Mouse (Mus musculus) hindlimb bud, embryonic 11.5 days (tissue): ENCODE results near the gene Ptprt.
A peak's percentile ranks its signal among the peaks of the same experiment; 100 is the strongest.

ENCODE experiments used
- DNase-seq: peaks from one replicate; pipeline ENCODE4 v3.0.0-alpha.2; 2012; ENCODE audit warnings: low read depth, low spot score; ENCODE audit errors: extremely low spot score

The Ptprt gene

DNA sequence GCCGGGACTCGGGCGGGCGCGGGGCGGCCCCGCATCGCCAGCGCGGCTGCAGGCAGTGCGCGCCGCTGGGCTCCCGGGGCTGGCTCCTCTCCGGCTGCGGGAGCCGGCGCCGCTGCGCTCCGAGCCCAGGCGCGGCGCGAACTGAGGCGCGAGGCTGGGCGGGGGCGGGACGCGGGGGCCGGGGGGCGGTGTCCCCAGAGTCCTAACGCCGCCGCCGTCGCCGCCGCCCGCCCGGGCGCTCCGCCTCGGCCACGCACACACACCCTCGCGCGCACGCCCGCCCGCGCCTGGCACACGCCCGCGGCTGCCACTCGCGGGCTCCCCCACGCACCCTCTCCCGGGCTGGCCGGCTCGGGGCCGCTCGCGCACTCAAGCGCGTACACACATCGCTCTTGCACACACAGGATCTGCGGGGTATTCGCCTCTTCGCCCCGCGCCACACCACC lies at the start of gene Ptprt:
TSS of gene Ptprt (minus strand) at position 207 of the 446 bp plus-strand sequence.
- no peak for DNase-seq

DNA sequence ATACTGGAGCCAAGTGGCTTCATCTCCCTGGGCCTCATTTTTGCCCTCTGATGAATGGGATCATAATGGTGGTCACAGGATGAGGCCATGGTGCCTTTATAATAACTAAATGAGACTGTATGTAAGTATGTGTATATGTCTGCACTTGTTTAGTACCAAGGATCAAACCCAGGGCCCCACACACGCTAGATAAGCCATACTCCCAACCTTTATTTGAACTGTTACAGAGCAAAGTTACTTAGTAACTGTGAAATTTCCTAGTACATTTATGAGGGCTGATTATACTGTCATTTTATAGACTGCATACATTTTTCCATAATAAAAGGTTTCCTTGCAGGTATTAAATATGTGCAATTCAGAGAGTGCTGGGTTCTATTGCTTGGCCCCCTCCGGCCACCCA lies 49.5 kb upstream of the Ptprt start:
- no peak for DNase-seq

DNA sequence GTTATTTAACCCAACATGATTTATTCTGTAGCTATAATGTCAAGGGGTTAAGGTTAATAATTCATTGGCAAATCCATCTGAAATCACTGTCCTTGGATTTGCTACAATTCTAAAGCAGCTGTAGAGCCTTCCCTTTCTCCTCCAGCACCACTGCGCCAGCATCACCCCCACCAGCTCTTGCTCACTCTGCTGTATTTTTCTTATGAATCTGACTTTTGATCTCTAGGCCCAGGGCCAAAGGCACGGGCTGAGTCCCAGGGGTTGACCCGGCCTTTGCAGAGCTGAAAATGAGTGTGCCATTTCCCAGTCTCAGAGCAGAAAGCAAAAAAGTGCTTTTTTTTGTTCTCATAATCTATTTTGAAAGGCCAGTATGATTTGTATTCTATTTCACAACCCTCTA lies 38.7 kb upstream of the Ptprt start:
- DNase-seq: no peak

DNA sequence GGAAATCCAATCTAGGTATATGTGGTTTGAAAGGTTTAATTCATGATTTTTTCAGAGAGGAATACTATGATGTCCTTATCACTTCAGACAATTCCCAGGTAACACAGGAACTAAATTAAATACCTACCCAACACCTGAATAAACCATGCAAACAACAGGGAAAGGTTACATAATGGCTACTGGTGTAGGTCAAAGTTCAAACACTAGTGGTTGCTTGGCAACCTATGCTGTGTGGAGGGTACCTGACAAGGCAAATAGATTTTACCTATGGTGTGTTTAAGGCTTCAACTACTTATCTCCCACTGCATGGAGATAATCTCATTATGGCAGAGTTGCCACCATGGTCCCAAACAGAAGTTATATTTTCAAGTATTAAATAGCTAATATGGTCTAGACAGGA lies 38.1 kb upstream of the Ptprt start:
- DNase-seq: no peak

DNA sequence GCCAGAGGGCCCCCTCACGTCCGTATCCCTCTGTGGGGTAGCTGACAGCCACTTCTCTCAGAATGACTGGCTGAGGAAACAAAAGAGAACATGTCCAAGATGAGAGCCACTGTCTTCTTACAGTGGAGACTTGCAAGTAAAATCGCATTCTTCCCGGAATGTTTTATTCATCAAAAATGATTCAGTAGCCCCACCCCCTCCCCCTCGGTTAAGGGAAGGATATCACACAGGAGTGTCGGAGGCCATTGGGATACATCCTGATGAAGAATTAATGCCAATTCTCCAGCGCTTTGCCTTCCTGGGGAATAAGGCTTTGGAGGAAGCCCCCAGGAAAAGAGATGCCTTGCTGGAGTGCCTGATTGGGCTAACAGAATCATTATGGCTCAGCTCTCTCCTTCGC lies 37.1 kb upstream of the Ptprt start:
- DNase-seq: no peak

DNA sequence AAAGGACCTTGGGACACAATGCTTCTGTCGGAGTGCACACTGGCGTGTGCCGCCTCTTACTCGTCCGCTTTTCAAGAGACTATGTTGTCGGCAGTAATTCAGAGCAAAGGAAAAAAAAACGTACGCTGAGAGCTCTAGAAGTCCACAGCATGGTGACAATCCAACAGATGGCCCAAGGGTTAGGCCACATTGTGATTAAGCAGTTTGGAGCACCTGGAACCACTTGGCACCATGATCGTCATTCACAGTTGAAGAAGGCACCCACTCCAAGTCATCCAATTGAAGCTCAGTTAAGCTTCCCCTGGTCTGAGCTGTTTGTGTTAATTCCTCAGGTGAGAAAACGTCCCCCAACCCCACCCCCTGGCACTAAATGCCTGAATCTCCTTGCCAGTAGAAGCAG lies 36.2 kb upstream of the Ptprt start:
- DNase-seq: no peak

DNA sequence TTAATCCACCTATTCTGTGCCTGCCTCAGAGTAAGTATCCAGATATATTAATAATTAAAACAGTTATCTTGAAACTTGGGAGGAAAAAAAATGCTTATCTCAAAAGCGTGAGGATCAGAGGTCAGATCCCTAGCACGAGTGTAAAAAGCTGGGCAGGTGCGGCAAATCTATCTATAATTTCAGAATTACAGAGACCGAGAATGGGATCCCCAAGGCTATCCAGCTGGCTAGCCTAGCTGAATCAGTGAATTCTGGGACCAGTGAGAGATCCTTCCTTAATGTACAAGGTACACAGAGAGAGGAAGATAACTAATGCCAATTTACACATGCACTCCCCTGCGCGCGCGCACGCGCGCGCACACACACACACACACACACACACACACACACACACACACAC lies 31.2 kb upstream of the Ptprt start:
- no peak for DNase-seq

DNA sequence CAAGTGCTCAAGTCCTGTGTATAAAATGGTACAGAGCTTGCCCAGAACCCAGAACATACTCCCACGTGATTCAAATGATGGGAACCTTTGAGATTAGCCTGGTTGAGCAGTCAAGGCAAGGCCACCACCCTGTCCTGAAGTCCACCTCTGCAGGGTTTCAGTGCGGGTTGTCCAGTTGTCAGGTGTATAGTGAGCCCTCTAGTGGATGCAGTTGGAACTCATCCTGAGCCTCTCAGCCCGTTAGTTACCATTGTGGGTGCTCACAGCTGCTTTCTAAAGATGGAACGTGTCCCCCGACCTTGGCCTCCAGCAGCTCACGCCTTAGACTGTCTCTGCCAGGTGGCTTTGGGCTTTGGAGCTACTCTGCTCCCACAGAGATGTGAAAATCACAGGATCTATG lies 21.7 kb upstream of the Ptprt start:
- DNase-seq: no peak

DNA sequence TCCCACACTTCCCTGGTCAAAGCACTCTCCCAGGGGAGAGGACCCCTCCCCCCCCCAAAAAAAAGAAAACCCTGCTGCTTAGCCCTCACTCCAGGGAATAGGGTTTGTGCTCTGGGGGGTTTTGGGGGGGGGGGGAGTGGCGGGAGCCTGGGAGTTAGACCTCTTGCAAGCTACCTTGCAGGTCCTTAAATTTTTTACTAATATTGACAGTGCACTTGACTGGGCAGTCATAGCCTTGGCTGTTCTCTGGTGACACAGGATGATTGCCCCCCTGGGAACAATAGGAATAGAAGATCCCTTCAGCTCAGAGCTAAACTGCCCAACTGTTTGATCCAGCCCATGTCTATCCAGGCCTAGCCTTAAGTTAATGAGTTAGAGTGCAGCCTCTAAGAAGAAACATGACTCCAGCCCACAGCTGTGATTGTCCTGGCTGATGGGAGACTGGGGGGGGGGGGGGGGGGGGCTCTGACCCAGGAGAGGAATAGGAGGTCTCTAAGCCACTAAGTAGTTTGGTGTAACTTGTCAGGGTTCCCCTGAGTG lies 1.6 kb upstream of the Ptprt start:
- DNase-seq: no peak

DNA sequence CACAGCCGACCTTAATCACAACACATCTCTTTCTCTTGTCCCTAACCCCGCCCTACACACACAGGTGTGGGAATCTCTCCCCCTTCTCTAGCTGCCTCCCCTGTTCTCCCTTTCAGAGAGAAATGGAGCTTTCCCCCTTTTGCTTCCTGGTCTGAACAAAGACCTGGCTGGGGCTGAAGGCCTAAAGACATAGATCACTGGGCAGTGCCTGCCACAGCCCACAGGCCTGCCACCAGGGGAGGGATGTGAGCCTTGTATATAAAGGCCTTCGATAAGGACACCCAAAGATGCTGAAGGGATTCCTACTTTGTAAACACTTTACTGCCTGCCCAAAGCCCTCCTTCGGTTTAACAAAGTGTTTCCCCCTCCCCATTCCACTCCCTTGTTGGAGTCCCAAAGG lies 786 bp upstream of the Ptprt start:
- no peak for DNase-seq

DNA sequence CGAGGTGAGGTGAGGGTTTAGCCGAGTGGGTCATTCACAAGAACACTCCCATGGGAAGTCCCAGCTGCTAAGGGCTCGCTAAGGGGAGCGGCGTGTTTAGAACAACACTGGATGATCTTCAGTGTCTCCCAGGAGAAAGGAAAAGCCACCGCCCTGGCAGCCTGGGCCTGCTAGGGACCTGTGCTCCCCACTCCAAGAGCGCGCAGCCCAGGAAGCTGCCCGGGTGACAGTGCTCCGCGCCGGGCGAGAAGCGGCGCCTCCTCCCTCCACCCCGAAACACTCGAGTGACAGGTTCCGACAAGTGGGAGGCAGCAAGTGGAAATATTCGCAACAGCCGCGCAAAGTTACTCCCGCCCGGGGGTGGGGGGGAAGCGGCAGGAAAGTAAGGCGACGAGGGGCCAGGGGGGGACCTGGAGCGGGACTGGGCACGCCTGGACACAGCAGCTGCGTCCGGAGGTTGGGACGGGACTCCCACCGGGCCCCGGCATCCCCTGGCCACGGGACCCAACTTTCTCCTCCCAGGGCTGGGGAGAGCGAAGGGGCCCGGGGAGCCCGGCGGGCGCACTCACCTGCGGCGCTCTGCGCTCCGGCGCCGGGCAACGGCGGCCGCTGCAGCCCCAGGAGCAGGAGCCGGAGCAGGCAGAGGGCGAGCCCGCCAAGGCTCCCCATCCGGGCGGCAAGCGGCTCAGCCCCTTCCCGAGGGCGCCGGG lies 561 bp downstream of the Ptprt start:
- no peak for DNase-seq

DNA sequence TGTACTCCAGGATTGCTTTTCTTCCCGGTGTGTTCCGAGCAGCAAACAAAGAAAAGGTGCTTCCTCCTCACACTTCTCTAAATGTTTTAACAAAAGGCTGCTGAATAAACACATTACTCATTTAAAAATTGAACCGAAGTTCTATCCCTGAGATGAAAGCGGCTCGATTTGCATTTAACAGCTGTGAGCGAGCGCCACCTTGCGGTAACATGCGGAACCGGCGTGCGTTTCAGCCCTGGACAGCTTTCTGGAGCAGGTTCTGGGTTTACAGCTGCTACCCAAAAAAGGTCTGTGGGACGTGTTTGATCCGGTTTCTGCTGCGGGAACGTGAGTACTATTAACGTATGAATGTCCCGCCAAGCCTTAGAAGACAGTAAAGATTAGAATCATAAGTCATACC lies 1.9 kb downstream of the Ptprt start:
- DNase-seq: peak; percentile 82

DNA sequence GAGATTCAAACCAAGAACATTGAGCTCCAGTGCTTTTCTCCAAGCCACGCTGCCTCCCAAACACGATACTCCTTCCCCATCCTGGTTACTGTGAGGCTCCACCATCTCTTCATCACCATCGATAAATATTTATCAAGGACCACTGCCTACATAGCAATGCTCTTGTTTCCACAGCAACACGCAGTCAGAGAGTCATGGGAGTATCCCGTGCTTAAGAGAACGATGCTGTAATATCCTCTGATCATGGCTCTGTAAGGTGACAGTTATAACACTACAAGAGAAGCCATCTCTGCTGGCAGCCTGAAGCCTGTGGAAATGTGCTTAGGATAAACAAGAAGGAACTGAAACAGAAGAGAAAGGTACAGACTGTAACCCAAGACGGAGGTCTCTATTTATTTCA lies 3.4 kb downstream of the Ptprt start:
- no peak for DNase-seq

DNA sequence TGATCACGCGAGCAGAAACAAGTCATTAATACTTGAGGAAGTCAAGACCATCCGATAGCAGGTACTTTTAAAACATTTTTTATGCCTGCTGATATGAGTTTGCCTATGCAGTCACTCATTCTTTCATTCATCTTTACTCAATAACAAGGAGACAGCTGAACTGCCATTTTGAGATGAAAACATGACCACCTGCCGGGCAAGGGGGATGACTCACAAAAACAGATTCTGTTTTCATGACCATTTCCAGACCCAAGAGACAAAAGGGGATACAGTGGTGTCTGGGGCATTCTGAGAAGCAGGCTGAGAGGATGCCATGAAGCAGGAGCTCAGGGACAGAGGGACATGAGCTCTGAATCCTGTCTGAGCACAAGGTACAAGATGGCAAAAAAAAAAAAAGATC lies 6.5 kb downstream of the Ptprt start:
- no peak for DNase-seq

DNA sequence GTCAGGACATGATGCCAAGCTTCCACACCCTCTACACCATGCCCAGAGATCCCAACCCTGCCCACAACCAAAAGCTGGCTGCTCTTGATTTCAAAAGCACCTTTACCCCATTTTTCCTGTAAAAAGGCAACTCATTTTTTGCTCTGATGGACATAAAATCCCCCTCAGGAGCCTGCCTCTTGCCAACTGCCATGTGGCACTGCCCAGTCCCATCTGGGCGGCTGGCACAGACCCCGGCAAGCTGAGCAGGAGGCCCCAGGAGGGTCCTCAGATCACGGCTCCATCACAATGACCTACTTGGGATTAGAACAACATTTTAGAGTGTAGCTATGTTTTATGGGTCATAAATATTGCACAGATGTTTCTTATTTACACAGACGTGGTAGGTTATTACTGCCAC lies 22.3 kb downstream of the Ptprt start:
- no peak for DNase-seq

DNA sequence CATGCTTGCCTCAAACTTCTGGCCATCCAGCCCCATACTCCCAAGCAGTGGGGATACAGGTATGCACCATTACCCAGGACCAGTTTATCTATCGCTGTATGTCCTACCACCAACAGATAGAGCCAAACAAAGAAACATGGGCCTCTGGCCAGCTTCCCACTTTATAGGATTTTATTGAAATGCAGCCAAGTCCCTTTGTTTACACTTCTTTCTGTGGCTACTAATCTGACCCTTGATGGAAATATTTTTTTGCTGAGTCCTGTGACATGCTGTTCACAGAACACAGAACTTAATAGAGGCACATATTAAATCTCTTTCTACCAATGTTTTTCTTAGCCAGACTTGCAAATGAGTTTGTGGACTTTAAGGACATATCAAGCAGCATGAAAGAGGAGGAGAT lies 23.4 kb downstream of the Ptprt start:
- no peak for DNase-seq

DNA sequence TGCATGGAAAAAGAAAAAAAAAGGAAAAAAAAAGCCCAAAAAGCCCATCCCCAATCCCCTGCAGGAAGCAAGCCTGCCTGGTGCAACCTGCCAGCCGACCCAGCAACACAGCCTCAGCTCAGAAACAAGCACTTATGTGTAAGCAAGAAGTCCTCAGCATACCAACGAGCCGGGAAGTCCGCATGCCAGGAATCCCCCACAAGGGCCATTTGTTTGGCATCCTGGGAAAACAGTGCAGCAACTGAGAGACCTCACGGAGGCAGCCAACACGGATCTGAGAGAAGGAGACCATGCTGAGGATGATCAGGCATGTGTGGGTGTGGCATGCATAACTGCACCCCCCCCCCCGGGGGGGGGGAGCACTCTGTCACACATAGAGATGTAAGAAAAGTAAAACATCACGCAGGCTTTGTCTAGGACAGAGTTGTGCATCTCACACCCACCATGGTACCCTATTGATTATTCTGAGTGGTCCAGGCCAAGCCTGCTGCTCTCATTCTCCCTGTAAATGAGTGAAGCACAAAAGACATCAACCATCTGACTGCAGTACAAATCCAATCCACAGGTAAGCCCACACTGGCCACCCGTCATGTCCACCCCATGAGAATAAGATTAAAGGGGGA lies 24.4 kb downstream of the Ptprt start:
- no peak for DNase-seq

DNA sequence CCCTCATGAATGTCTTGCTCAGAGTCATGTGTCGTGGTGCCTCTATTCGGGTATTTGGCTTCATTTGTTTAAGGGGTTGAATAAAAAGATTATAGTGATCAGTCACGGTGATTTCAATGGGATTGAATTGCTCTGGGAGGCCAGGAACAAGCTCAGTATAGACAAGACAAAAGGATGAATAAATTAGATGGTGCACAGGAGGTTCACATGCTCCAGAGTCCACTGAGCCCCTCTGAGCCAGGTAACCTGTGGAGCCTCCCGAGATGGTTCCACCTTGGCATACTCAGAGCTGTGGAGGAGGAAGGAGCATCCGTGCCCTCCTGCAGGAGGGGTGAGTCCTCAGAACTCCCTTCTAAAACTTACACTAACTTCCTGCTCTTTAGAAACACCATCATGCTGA lies 26.0 kb downstream of the Ptprt start:
- no peak for DNase-seq

DNA sequence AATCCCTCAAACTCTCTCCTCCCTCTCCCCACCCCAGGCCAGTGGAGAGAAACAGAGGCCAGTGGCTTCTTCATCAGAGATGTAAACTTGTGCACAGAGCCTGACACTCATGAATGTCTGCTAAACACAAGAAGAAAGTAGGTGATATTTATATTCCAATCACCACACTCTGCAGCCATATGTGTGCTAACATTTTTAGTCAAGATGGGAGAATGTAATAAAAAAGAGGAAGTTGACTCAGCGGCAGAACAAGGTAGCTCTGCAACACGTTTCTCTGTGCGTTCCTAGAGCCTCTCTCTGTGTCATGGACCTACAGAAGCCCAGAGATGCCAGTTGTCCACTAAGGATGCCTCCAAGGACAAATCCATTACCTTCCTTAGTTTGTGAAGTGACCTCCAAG lies 34.9 kb downstream of the Ptprt start:
- DNase-seq: no peak

DNA sequence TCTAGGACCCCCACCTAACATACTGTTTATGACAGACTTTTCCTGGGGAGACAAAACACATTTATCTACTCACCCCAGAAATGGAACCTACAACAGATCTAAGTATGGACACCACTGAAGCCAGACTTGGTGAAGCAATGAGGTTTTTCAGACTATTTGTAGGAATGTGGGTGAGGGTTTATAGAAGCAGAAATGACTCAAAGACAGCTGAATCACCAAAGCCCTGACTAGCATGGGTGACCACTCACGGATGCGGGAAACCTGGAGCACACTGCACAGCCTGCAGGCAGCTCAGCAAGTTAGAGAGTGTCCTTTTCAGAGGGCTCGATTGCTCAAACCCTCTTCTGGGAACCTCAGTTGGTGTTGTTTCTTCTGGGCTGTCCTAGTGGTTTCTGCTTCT lies 36.2 kb downstream of the Ptprt start:
- DNase-seq: no peak

DNA sequence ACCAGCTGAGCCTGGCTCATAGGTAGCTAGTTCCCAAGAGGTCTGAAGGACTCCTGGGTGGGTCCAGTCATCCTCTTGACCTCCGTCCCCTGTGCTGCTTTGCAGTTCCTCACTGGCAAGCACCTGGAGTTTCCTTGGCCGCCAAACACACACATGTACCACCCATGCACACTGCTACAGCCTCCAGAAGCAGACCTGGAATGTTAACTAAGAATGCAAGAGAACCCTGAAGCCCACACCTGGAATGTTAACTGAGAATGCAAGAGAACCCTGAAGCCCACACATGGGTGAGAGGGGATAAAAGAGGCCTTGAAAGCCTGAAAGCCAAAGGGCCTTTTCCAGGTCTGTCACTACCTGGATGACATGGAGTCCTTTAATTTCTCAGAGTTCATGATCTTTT lies 46.7 kb downstream of the Ptprt start:
- DNase-seq: no peak

DNA sequence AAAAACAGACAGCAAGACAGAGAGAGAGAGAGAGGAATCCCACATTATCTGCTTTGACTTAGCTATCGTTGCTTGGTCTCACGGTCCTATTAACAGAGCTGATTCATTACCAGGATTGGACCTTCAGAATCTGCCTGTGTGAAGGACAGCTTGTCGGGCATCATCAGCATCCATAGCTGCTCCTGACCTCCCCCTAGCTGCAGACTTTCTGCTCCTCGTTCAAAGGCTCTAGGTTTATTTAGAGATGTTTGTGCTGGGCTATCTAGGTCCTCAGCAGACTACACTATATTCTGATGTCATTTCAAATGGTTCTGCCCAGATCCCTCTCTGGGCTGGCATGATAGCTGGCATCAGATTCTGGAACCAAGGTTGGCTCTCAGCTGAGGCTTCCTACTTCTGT lies 47.5 kb downstream of the Ptprt start:
- DNase-seq: no peak

DNA sequence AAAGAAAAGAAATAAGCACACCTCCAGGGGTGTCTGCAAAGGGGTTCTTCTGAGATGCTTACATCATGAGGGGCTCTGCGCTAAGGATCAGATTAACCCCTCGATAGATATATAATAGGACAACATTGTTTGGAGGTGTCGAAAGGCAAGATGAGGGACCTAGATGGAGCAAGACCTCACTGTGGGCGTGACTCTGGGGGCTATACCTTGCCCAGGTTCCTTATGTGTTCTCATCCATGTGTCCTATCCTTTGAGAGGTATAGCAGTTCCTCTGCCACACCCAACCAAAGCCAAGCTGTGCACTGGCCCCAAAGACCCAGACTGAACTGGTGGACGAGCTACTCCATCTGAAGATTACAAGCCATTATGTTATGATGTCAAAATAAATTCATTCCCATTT lies 58.2 kb downstream of the Ptprt start:
- no peak for DNase-seq
